Mouse (Mus musculus) hindbrain, embryonic 10.5 days (tissue): ENCODE measurements around the gene Mavs. TPM values are rescaled to one million over a fixed set of nuclear protein-coding genes. Genes with fewer than 3 reads are reported as not detected.

ENCODE experiments used
- DNase-seq: peaks from one replicate; pipeline ENCODE4 v3.0.0-alpha.2; 2017; ENCODE audit warnings: low spot score
- H3K27ac ChIP-seq: fragments of 300-500 bp; sonication (generic); 2 replicates; pipeline ENCODE4 v1.5.1; 2016; ENCODE audit warnings: mild to moderate bottlenecking, moderate library complexity
- H3K27me3 ChIP-seq: fragments of 300-500 bp; sonication (generic); 2 replicates; pipeline ENCODE4 v1.6.1; 2016; ENCODE audit warnings: mild to moderate bottlenecking; ENCODE audit not compliant: poor library complexity, insufficient read depth, severe bottlenecking
- H3K36me3 ChIP-seq: fragments of 300-500 bp; sonication (generic); 2 replicates; pipeline ENCODE4 v1.6.1; 2016; ENCODE audit warnings: mild to moderate bottlenecking, moderate library complexity
- H3K4me1 ChIP-seq: fragments of 300-500 bp; sonication (generic); replicated peaks from 2 replicates; pipeline ENCODE4 v1.6.1; 2016; ENCODE audit warnings: mild to moderate bottlenecking
- H3K4me3 ChIP-seq: fragments of 300-500 bp; sonication (generic); 2 replicates; pipeline ENCODE4 v1.5.1; 2016; ENCODE audit warnings: mild to moderate bottlenecking, moderate library complexity
- H3K9me3 ChIP-seq: fragments of 300-500 bp; sonication (generic); 2 replicates; pipeline ENCODE4 v1.6.1; 2016; ENCODE audit warnings: mild to moderate bottlenecking, moderate library complexity
- WGBS: fragments of 180-500 bp; shearing (Covaris S2); methylation state at CpG from one replicate; pipeline ENCODE4 v1.1.7; 2016; 5-methylcytosine and 5-hydroxymethylcytosine counted together
- polyA plus RNA-seq: library from polyadenylated mRNA; unstranded; fragments of >200 nt; fragmentation: Nextera tagmentation; extraction: Ambion mirVana; gene quantifications from 2 replicates; pipeline ENCODE4 v1.2.1, GENCODE M21; 2016

The Mavs gene
- polyA plus RNA-seq, 1 experiment from 2014 or later, result 16.4 TPM

DNA sequence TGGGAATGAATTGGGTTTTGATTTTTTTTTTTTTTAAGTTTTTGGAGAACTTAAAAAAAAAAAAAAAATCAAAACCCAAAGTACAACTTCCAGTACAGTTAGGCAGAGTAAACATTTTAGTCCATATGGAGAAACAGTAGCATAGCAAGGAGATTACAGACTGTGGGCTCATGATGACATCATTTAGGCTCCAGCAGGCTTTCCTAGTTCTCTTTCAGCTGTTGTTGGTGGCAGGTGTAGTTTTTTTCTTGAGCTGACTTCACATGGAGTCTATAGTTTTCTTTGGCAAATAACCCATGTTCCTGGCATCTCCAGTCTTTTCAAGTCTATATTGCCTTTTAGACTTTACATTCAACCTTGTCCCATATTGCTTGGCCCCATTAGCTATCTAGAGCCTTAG lies 56.8 kb downstream of the Mavs start:
- H3K4me3 ChIP-seq, result no peak overlapping the region
- H3K4me1 ChIP-seq, result no peaks in the 10 kb centered on the region
- no peaks in the 10 kb centered on the region for H3K27me3 ChIP-seq
- no peak overlapping the region for H3K27ac ChIP-seq
- no peaks in the 10 kb centered on the region for H3K9me3 ChIP-seq
- no peak for DNase-seq
- H3K36me3 ChIP-seq, result peaks cover 95% of the 10 kb centered on the region

DNA sequence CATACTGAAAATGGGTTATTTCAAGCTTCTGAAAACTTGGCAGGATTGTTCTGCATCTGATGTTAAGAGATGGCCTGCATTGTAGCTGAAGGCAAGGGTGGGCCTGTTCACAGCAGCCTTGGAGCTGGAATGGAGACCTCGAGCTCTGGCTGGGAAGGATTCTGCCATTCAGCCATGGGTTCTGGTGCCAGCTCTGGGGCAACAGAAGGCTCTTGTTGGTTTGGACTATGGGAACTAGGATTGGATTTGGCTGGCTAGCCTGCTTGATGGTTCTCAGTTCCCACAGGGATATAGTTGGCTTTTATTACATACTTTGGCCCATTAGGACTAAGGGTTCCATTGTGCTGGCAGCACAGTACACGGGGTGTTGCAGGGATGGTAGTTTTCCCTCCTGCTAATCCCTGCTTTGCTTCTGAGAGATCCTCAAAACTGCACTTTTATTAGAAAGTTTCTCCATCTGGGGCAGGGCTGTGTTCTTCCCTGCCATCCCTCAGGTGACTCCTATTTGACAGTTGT lies 62.9 kb downstream of the Mavs start:
- no peak for DNase-seq
- Histone ChIP-seq H3K27ac (no peak overlapping the region), H3K4me1 (0 out of 2 replicates have a peak, but pooled peaks cover 4% of the 10 kb centered on the region), H3K36me3 (peaks cover 93% of the 10 kb centered on the region), H3K4me3 (no peak overlapping the region), H3K27me3 (no peaks in the 10 kb centered on the region), H3K9me3 (no peaks in the 10 kb centered on the region)
- 95% methylated on average over 2 of the region's 2 CpGs for WGBS

Other genes with a start within 250 kb of the Mavs start
- 4.9 and 6.1 TPM in 2 replicates for gene Gfra4, start 191.0 kb upstream of the Mavs start, polyA plus RNA-seq
- 0.29 and 0.55 TPM in 2 replicates for gene Adam33, start 170.2 kb upstream of the Mavs start, polyA plus RNA-seq
- 0.10 and 0.16 TPM in 2 replicates for gene Siglec1, start 147.3 kb upstream of the Mavs start, polyA plus RNA-seq
- 6.4 and 7.6 TPM in 2 replicates for gene Hspa12b, start 106.8 kb upstream of the Mavs start, polyA plus RNA-seq
- gene Gm11037, start 100.6 kb upstream of the Mavs start, polyA plus RNA-seq, result not detected in 2 replicates
- 138 and 142 TPM in 2 replicates for gene 1700037H04Rik, start 74.0 kb upstream of the Mavs start, polyA plus RNA-seq
- 9.7 and 12.8 TPM in 2 replicates for gene Cenpb, start 54.0 kb upstream of the Mavs start, polyA plus RNA-seq
- gene Cdc25b, start 47.1 kb upstream of the Mavs start, polyA plus RNA-seq, result 99.7 and 116 TPM in 2 replicates
- gene Spef1, start 46.8 kb upstream of the Mavs start, polyA plus RNA-seq, result 5.2 and 5.4 TPM in 2 replicates
- 27.2 and 32.7 TPM in 2 replicates for gene Ap5s1, start 27.0 kb upstream of the Mavs start, polyA plus RNA-seq
- gene Pank2, start 28.4 kb downstream of the Mavs start, polyA plus RNA-seq, result 44.9 and 46.8 TPM in 2 replicates
- gene Rnf24, start 118.8 kb downstream of the Mavs start, polyA plus RNA-seq, result 7.9 and 10.6 TPM in 2 replicates